Mouse (Mus musculus) erythroblast, embryonic 14.5 days (primary cell): ENCODE data around the gene Slx4ip. TPM values are rescaled to one million over a fixed set of nuclear protein-coding genes. Genes with fewer than 3 reads are reported as not detected.

Experiments
- H3K27me3 ChIP-seq: 2 replicates; pipeline ENCODE4 v1.6.1; 2012; ENCODE audit warnings: inconsistent platforms; ENCODE audit not compliant: control insufficient read depth
- H3K36me3 ChIP-seq: 2 replicates; pipeline ENCODE4 v1.6.1; 2012; ENCODE audit warnings: mild to moderate bottlenecking, inconsistent platforms; ENCODE audit not compliant: control insufficient read depth
- H3K4me1 ChIP-seq: 2 replicates; pipeline ENCODE4 v1.6.1; 2012; ENCODE audit warnings: inconsistent platforms; ENCODE audit not compliant: control insufficient read depth
- H3K4me3 ChIP-seq: replicated peaks from 2 replicates; pipeline ENCODE3; 2012; ENCODE audit warnings: moderate library complexity, mild to moderate bottlenecking, inconsistent platforms
- H3K9me3 ChIP-seq: 2 replicates; pipeline ENCODE4 v1.6.1; 2012; ENCODE audit warnings: low read length, inconsistent platforms, mixed read lengths; ENCODE audit not compliant: control insufficient read depth
- GATA1 ChIP-seq: IDR thresholded peaks from 2 replicates; pipeline ENCODE4 v1.6.1; 2012; ENCODE audit warnings: low read length, inconsistent platforms, mixed read lengths
- TAL1 ChIP-seq: IDR thresholded peaks from 3 replicates; pipeline ENCODE4 v1.6.1; 2012; ENCODE audit warnings: low read length, inconsistent platforms, mixed read lengths
- polyA plus RNA-seq: library from polyadenylated mRNA; stranded (reverse); fragments of >175 nt; gene quantifications from 2 replicates; pipeline ENCODE4 v1.2.3, GENCODE M21; 2012

Slx4ip gene
- polyA plus RNA-seq, 1 experiment, result 0.07 TPM

DNA sequence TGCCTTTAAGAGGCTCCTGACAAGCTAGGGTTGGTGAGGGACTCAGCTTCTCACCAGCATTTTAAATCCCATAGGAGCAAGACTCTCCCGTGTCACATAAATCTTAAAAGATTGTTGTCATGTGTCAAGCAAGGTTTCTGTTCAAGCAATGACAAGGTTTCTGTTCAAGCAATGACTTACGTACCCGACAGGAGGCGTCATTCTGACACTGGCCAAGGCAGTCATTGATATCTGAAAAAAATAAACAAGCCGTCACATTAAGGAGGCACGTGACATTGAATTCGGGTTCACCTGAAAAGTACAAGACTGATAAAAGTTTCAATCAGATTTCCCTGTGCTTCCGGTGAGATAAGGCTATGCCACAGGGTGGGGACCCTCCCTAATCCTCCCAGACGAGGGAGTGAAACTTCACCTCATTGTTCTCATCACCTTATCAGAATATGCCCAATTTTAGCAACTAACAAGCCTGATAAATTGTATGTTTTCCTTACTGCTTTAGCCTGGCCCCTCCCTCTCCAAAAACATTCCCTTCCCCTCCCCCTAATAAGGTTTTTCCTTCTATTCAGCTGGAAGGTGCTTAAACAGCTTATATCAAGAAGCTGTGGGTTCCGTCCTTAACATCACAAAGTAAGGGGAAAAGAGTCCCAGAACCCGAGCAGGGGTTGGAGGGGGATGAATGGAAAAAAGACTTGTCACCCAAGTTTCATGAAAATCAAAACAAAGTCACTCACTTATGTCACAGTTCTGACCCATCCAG lies 200.9 kb downstream of the Slx4ip start:
- TF ChIP-seq GATA1 (no peak), TAL1 (no peak)
- H3K4me1 ChIP-seq, result no peaks in the 10 kb centered on the region
- no peaks in the 10 kb centered on the region for H3K27me3 ChIP-seq
- peaks cover 2% of the 10 kb centered on the region; the same call in 1 of the 2 replicates for H3K9me3 ChIP-seq
- H3K4me3 ChIP-seq, result no peak overlapping the region
- no peaks in the 10 kb centered on the region for H3K36me3 ChIP-seq

GRCm38 (mm10) chr2:137092523-137093297 lies 201.7 kb downstream of the Slx4ip start:
- no peaks in the 10 kb centered on the region for H3K27me3 ChIP-seq
- H3K9me3 ChIP-seq, result peaks cover 2% of the 10 kb centered on the region; the same call in 1 of the 2 replicates
- no peaks in the 10 kb centered on the region for H3K36me3 ChIP-seq
- TF ChIP-seq GATA1, result no peak
- TF ChIP-seq TAL1, result no peak
- H3K4me1 ChIP-seq, result no peaks in the 10 kb centered on the region
- H3K4me3 ChIP-seq, result no peak overlapping the region

DNA sequence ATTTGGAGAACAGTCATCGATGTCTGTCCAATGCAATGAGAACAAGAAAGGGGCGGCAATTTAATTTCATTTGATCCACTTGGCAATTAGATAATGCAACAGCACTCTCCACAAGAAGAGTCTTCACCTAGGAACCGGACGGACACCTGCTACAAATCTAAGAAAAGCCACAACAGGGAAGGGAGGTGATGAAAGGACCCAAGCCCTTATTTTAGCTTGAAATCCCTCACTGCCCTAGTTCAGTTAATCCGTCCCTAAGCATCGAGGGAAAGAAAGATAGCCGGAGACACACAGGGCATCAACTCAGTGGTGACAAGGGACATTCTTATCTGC lies 202.2 kb downstream of the Slx4ip start:
- H3K4me3 ChIP-seq, result no peak overlapping the region
- TF ChIP-seq TAL1, result no peak
- TF ChIP-seq GATA1, result no peak
- peaks cover 2% of the 10 kb centered on the region; the same call in 1 of the 2 replicates for H3K9me3 ChIP-seq
- no peaks in the 10 kb centered on the region for H3K27me3 ChIP-seq
- H3K4me1 ChIP-seq, result no peaks in the 10 kb centered on the region
- H3K36me3 ChIP-seq, result no peaks in the 10 kb centered on the region

DNA sequence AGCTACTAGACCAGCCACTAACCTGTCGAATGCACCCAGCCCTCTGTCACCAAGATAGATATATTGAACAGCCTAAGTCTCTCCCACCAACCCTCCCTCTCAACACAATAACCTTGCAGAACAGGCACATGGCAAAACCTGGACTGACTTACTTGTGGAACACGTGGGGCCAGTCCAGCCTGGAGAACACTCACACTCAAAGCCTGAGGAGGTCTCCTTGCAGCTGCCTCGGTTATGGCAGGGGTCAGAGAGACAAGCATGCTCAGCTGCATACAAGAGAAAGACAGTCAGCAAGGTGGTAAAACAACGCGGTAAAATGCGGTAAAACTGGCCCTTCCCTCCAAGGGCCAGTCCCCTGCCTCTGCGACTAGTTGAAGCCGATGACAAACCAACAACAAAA lies 203.3 kb downstream of the Slx4ip start:
- TF ChIP-seq GATA1, result no peak
- TF ChIP-seq TAL1, result no peak
- H3K9me3 ChIP-seq, result peaks cover 2% of the 10 kb centered on the region; the same call in 1 of the 2 replicates
- H3K27me3 ChIP-seq, result no peaks in the 10 kb centered on the region
- H3K4me1 ChIP-seq, result no peaks in the 10 kb centered on the region
- no peak overlapping the region for H3K4me3 ChIP-seq
- H3K36me3 ChIP-seq, result no peaks in the 10 kb centered on the region

DNA sequence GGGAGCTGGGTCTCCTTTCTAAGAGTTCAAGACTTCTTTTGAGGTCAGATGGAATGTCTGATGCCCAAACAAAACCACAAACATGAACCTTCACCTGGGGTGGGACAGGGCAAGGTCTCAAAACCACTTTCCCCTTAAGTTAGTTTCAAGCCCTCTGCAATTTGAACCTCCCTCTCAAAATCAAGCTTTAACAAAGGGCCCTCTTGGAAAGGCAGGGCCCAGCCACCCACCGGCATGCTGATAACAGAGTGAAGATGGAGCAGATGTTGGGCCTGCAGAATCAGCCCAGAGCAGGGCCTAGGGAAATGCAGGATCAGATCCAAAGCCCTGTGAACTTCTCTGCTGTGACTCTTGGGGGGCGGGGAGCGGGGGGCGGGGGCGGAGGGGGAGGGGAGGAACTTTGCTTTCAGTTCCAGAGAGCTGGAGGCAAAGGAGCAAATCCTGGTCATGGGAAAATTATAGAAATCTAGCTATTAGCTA lies 206.0 kb downstream of the Slx4ip start:
- no peaks in the 10 kb centered on the region for H3K9me3 ChIP-seq
- TF ChIP-seq TAL1, result no peak
- TF ChIP-seq GATA1, result no peak
- no peaks in the 10 kb centered on the region for H3K27me3 ChIP-seq
- no peaks in the 10 kb centered on the region for H3K36me3 ChIP-seq
- H3K4me3 ChIP-seq, result no peak overlapping the region
- no peaks in the 10 kb centered on the region for H3K4me1 ChIP-seq

- Histone ChIP-seq H3K36me3 (no peaks in the 10 kb centered on the region), H3K9me3 (no peaks in the 10 kb centered on the region), H3K27me3 (no peaks in the 10 kb centered on the region), H3K4me1 (no peaks in the 10 kb centered on the region), H3K4me3 (no peak overlapping the region)
- TF ChIP-seq TAL1, result no peak
These were observed 207.4 kb downstream of the Slx4ip start for GRCm38 (mm10) chr2:137098269-137099035.

DNA sequence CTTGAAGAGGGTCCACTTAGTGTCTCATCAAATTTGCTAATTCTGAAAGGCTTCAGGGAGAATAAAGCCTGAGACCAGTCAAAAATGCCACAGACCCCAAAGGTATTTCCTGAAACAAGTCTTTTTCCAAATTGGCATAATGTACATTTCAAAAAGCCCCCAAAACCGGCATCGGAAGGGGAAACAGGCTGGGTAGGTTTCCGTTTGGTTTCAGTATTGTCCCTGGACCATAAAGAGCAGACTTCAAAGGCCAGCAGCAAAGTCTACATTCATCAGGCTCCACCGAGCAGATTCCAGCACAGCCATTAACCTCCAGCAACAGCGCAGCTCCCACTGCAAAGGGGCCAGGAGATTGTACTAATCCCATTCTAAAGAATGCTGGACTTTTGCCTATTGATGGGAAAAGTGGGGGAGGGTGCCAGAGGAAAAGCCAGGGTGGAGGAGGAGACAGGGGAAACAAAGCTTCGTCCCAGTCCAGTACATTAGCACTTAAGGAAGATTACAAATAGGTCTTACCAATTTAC lies 208.3 kb downstream of the Slx4ip start:
- no peaks in the 10 kb centered on the region for H3K4me1 ChIP-seq
- H3K4me3 ChIP-seq, result no peak overlapping the region
- no peaks in the 10 kb centered on the region for H3K9me3 ChIP-seq
- H3K27me3 ChIP-seq, result no peaks in the 10 kb centered on the region
- no peaks in the 10 kb centered on the region for H3K36me3 ChIP-seq
- TF ChIP-seq TAL1, result no peak
- no peak for TF ChIP-seq GATA1

DNA sequence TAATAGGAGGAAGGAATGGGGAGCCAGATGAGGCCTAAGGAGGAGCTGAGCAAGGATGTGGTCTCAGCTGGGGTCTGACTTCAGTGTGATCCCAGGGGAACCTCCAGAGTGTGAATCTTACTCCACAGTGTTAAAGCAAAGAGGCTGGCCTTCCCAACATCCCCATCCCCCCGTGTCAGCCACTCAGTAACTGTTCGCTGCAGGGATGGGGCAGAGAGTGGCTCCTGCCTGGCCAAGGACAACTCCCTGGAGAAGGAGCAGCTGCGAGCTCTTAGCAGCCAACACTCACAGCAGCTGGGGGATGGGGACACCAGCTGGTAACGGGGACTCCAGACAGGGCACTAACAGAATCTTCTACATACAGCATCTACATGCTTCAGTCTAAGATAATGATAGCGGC lies 210.1 kb downstream of the Slx4ip start:
- H3K27me3 ChIP-seq, result no peaks in the 10 kb centered on the region
- H3K36me3 ChIP-seq, result no peaks in the 10 kb centered on the region
- no peak overlapping the region for H3K4me3 ChIP-seq
- TF ChIP-seq GATA1, result no peak
- no peak for TF ChIP-seq TAL1
- H3K9me3 ChIP-seq, result no peaks in the 10 kb centered on the region
- H3K4me1 ChIP-seq, result no peaks in the 10 kb centered on the region

DNA sequence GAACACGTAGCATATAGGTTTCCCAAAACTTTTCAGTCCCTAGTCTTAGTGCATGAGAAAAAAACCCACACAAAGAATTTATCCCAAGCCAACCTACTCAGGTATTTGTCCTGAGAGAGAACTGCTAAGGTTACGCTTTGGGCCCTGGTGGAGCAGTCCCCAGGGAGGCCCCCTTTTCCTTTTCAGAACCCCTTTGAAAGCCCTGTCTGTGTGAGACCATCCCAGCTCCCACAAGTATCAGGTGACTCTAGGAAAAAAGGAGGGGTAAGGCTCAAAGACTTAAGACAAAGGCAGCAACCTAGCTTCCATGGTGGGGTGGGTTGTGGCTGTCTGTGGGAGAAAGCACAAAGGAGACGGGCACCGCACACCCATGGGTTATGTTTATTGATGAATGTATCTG lies 216.2 kb downstream of the Slx4ip start:
- Histone ChIP-seq H3K27me3 (no peaks in the 10 kb centered on the region), H3K4me1 (no peaks in the 10 kb centered on the region), H3K36me3 (no peaks in the 10 kb centered on the region), H3K4me3 (no peak overlapping the region), H3K9me3 (no peaks in the 10 kb centered on the region)
- TF ChIP-seq GATA1, result no peak
- TF ChIP-seq TAL1, result no peak
